ENCODE assay signal across 26 mouse cellular contexts in genomic region chr2:103613865-103614264, GRCm38 (mm10). TPM values are rescaled to one million over a fixed set of nuclear protein-coding genes. Genes with fewer than 3 reads are reported as not detected.
A peak's percentile ranks its signal among the peaks of the same experiment; 100 is the strongest.
DNase-seq lines count a peak whose midpoint lies in the region; ATAC-seq and TF ChIP-seq lines count a peak whose summit lies in the region.
"Had no signal": no experiment of that assay in that cellular context is flagged by ENCODE, and none has a peak within 500 bp of the region (broad histone marks: within the 10 kb centered on the region; RNA-seq: fewer than 3 reads in every experiment).

No protein-coding gene starts in this region.

- no peaks in the 10 kb centered on the region for H3K27me3 ChIP-seq in midbrain, postnatal 0 days (ENCODE audit: insufficient read depth, low read length)
- no peaks in the 10 kb centered on the region for H3K27me3 ChIP-seq in midbrain, embryonic 11.5 days (ENCODE audit: control insufficient read depth, insufficient read depth, low read length)
- H3K27me3 ChIP-seq: embryonic facial prominence, embryonic 12.5 days; forebrain, embryonic 13.5 days; forebrain, embryonic 15.5 days; Patski had no signal

- no peak overlapping the region for H3K27ac ChIP-seq in midbrain, postnatal 0 days (ENCODE audit: low read depth, low read length)
- no peak overlapping the region for H3K27ac ChIP-seq in midbrain, embryonic 11.5 days (ENCODE audit: low read depth, low read length)
- H3K27ac ChIP-seq: embryonic facial prominence, embryonic 10.5 days; embryonic facial prominence, embryonic 12.5 days; forebrain, embryonic 13.5 days; forebrain, embryonic 15.5 days had no signal

- no peak overlapping the region for H3K9ac ChIP-seq in midbrain, postnatal 0 days (replicated peaks; ENCODE audit: low read length, poor library complexity, severe bottlenecking)
- H3K9ac ChIP-seq in midbrain, embryonic 11.5 days (ENCODE audit: low read length) = no peak overlapping the region
- H3K9ac ChIP-seq: embryonic facial prominence, embryonic 12.5 days; forebrain, embryonic 13.5 days; forebrain, embryonic 15.5 days; forebrain, postnatal 0 days had no signal

- WGBS in midbrain, postnatal 0 days = 77% methylated on average over 3 of the region's 3 CpGs
- 74% methylated on average over 3 of the region's 3 CpGs for WGBS in midbrain, embryonic 11.5 days

- H3K9me3 ChIP-seq in midbrain, postnatal 0 days (ENCODE audit: low read length) = no peaks in the 10 kb centered on the region
- no peaks in the 10 kb centered on the region for H3K9me3 ChIP-seq in midbrain, embryonic 11.5 days (ENCODE audit: control insufficient read depth, low read length)
- H3K9me3 ChIP-seq: embryonic facial prominence, embryonic 10.5 days; embryonic facial prominence, embryonic 12.5 days; forebrain, embryonic 13.5 days; forebrain, embryonic 15.5 days; G1E had no signal

- peak; percentile 6; the same call in 1 of the 2 replicates for TF ChIP-seq CTCF in midbrain, postnatal 0 days (IDR thresholded peaks at IDR 0.05)

- DNase-seq in heart, adult 11 months = peak; percentile 48
- DNase-seq in heart, postnatal 4 days = no peak
- DNase-seq in midbrain, postnatal 0 days (ENCODE audit: low spot score) = no peak
- no peak for DNase-seq in midbrain, embryonic 11.5 days (ENCODE audit: low spot score, missing footprints)
- DNase-seq in R1 (ENCODE audit: low read depth, low spot score) = peak; percentile 32
- DNase-seq in embryo, embryonic 11 days = no peak
- no peak for DNase-seq in spleen, postnatal 10 days (ENCODE audit: low spot score in 2 of 2)
- DNase-seq: adrenal gland, adult 2 months; adrenal gland, postnatal 10 days; adrenal gland, postnatal 25 days; B cell, adult 2 months; cerebellum, adult 11 months; cerebellum, adult 18-20 months; cerebellum, adult 8-10 months; cerebellum, adult 9-11 months; cerebellum, postnatal 14 days; cerebellum, postnatal 36 days; forebrain, postnatal 0 days had no signal

- no peak for ATAC-seq in midbrain, postnatal 0 days (ENCODE audit: low FRiP score)
- ATAC-seq in midbrain, embryonic 11.5 days (ENCODE audit: low FRiP score) = no peak
- ATAC-seq: activated CD4-positive, CD25-positive, alpha-beta regulatory T cell, adult 4 months; CD4-positive, CD25-positive, alpha-beta regulatory T cell, adult 4 months; forebrain, embryonic 13.5 days; forebrain, embryonic 15.5 days; forebrain, postnatal 0 days; Patski had no signal

- H3K4me2 ChIP-seq in midbrain, postnatal 0 days (ENCODE audit: low read depth, low read length, poor library complexity, severe bottlenecking) = no peak overlapping the region
- H3K4me2 ChIP-seq in midbrain, embryonic 11.5 days = no peak overlapping the region
- H3K4me2 ChIP-seq: embryonic facial prominence, embryonic 12.5 days; forebrain, embryonic 13.5 days; forebrain, embryonic 15.5 days had no signal

- H3K4me1 ChIP-seq in midbrain, postnatal 0 days (ENCODE audit: insufficient read depth, low read length) = peaks cover 4% of the 10 kb centered on the region
- H3K4me1 ChIP-seq in midbrain, embryonic 11.5 days (ENCODE audit: control insufficient read depth, insufficient read depth, low read length) = no peaks in the 10 kb centered on the region

- no peak overlapping the region for H3K4me3 ChIP-seq in midbrain, postnatal 0 days (ENCODE audit: low read depth, low read length)
- H3K4me3 ChIP-seq in midbrain, embryonic 11.5 days (ENCODE audit: low read depth, low read length) = no peak overlapping the region
- H3K4me3 ChIP-seq: embryonic facial prominence, embryonic 10.5 days; embryonic facial prominence, embryonic 12.5 days; forebrain, embryonic 13.5 days; forebrain, embryonic 15.5 days had no signal

- H3K36me3 ChIP-seq in midbrain, postnatal 0 days (ENCODE audit: insufficient read depth, low read length) = no peaks in the 10 kb centered on the region
- H3K36me3 ChIP-seq in midbrain, embryonic 11.5 days (ENCODE audit: control insufficient read depth, insufficient read depth, low read length) = no peaks in the 10 kb centered on the region
- H3K36me3 ChIP-seq: embryonic facial prominence, embryonic 10.5 days; embryonic facial prominence, embryonic 12.5 days; forebrain, embryonic 15.5 days; G1E had no signal

RNA-seq across cellular contexts. Expression of gene Abtb2, which starts 47.8 kb away (rescaled TPM):
- 10 to 100 TPM; 23.6 to 25.6 TPM for total RNA-seq in heart, postnatal 4 days (2021)
- total RNA-seq in midbrain, postnatal 0 days (2014; rRNA removed) = 21.8 and 22.0 TPM in 2 replicates
- 7.4 and 7.6 TPM in 2 replicates for polyA plus RNA-seq in midbrain, postnatal 0 days (2015; fragmentation: Nextera tagmentation; extraction: Ambion mirVana)
- 9.6 and 12.1 TPM in 2 replicates for polyA plus RNA-seq in midbrain, embryonic 11.5 days (2014; fragmentation: Nextera tagmentation; extraction: Ambion mirVana)
- polyA plus RNA-seq: G1E had no signal

Comparison
In these comparisons a context has a peak if more than half of its experiments do, and no peak if none do; other contexts are left out.
1. DNase-seq: peak in heart, adult 11 months (single experiment) and R1 (single experiment); none in heart, postnatal 4 days (single experiment), midbrain, postnatal 0 days (single experiment), midbrain, embryonic 11.5 days (single experiment), embryo, embryonic 11 days (single experiment) and spleen, postnatal 10 days (0 of 2).